In the genomic region with DNA sequence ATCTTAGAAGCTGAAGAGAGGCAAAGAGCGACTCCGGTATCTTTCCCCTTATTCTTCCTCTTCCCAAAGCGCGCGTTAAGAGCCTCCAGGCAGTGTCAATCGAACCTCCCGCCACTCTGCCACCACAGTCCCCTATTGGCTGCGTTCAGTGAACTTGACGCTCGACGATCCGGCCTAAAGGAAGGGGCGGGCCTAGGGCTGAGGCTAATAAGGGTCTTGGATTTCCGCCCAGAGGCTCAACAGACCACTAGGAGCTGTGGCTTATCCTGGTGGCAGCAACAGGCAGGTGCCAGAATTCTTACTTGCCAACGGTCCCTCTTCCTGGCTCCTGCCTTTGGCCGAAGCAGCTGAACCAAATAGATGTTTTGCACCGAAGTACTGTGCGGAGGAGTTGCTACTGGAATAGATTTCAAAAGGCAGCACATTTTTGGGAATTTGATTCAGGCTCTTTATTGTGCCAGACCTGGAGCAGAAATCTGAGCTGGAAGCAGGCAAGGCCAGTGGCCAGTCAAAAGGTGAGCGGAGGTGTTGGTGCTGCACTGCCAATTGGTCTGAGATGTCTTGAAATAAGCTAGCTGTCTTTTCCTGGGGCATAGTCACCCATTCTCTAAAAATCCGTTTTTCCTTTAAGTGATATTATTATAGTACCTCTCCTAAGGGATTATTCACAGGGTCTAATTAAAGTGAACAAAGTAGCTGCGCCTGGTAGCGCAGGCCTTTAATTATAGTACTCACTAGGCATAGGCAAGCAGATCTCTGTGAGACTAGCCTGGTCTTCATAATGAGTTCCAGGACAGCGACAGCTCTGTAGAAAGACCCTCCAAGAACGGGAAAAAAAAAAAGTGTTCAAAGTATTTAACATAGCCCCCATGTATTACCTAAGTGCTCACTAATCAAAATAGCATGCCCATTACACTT, we compare ENCODE assay signal across 8 mouse cellular contexts. TPM values are rescaled to one million over a fixed set of nuclear protein-coding genes. Genes with fewer than 3 reads are reported as not detected.
DNase-seq lines count a peak whose midpoint lies in the region; ATAC-seq and TF ChIP-seq lines count a peak whose summit lies in the region.

A gene (minus strand): TSS at position 89 of the 918 bp plus-strand sequence.
A gene (plus strand): TSS at position 239 of the 918 bp plus-strand sequence.

- H3K36me3 ChIP-seq in hindbrain, embryonic 16.5 days (ENCODE audit: control insufficient read depth, insufficient read depth, low read length) = no peaks in the 10 kb centered on the region
- peaks cover 24% of the 10 kb centered on the region for H3K36me3 ChIP-seq in megakaryocyte, embryonic 14.5 days (replicated peaks; ENCODE audit: low read length)

- no peaks in the 10 kb centered on the region for H3K27me3 ChIP-seq in hindbrain, embryonic 16.5 days (replicated peaks; ENCODE audit: control insufficient read depth, insufficient read depth, low read length)
- H3K27me3 ChIP-seq in megakaryocyte, embryonic 14.5 days (replicated peaks) = no peaks in the 10 kb centered on the region

- DNase-seq in cerebellum, postnatal 4 days (ENCODE audit: low spot score in 2 of 2) = peak; percentile 59 to 79
- DNase-seq in gastrocnemius, adult 18-20 months (ENCODE audit: low spot score) = peak; percentile 81
- DNase-seq in left cerebral cortex, adult 2 months (ENCODE audit: extremely low spot score in 1 of 2, low spot score in 2 of 2) = peak; percentile 72 to 74
- DNase-seq in right cerebral cortex, adult 2 months (ENCODE audit: low spot score in 2 of 2) = peak; percentile 76 to 80
- DNase-seq in urinary bladder, postnatal 10 days (ENCODE audit: low spot score) = peak; percentile 18

- peak within 1 kb of the TSS; percentile 70 for H3K9ac ChIP-seq in hindbrain, embryonic 16.5 days (ENCODE audit: low read depth, low read length)

- TF ChIP-seq CTCF in left cerebral cortex, adult 2 months (IDR thresholded peaks at IDR 0.05) = peak; percentile 21

- no peaks in the 10 kb centered on the region for H3K9me3 ChIP-seq in hindbrain, embryonic 16.5 days (ENCODE audit: control insufficient read depth, low read length)
- H3K9me3 ChIP-seq in megakaryocyte, embryonic 14.5 days = no peaks in the 10 kb centered on the region

- peak within 1 kb of the TSS; percentile 68 for H3K4me2 ChIP-seq in hindbrain, embryonic 16.5 days (ENCODE audit: low read length)

- 4% methylated on average over 24 of the region's 24 CpGs for WGBS in hindbrain, embryonic 16.5 days

- peak; percentile 98 for ATAC-seq in activated CD4-positive, CD25-positive, alpha-beta regulatory T cell, adult 4 months
- peak; percentile 98 for ATAC-seq in hindbrain, embryonic 16.5 days

- intact Hi-C loops in left cerebral cortex, adult 2 months (cut with DNase I) = no loop called here

- H3K27ac ChIP-seq in hindbrain, embryonic 16.5 days (ENCODE audit: low read depth, low read length) = peak within 1 kb of the TSS; percentile 67
- H3K27ac ChIP-seq in left cerebral cortex, adult 2 months = peak within 1 kb of the TSS; percentile 72

- H3K4me1 ChIP-seq in hindbrain, embryonic 16.5 days (ENCODE audit: control insufficient read depth, insufficient read depth, low read depth, low read length) = peaks cover 14% of the 10 kb centered on the region
- H3K4me1 ChIP-seq in megakaryocyte, embryonic 14.5 days = peaks cover 36% of the 10 kb centered on the region

- H3K4me3 ChIP-seq in hindbrain, embryonic 16.5 days (ENCODE audit: low read length) = peak within 1 kb of the TSS; percentile 62
- H3K4me3 ChIP-seq in left cerebral cortex, adult 2 months = peak within 1 kb of the TSS; percentile 50
- peak within 1 kb of the TSS; percentile 94 for H3K4me3 ChIP-seq in megakaryocyte, embryonic 14.5 days (replicated peaks)

RNA-seq across cellular contexts. Expression of the first gene that starts in this region (rescaled TPM):
- 10 to 100 TPM; 10.2 to 11.8 TPM for polyA plus RNA-seq in activated CD4-positive, CD25-positive, alpha-beta regulatory T cell, adult 4 months (2017; shearing (Covaris generic))
- under 1 TPM; 0.28 to 0.71 TPM for total RNA-seq in gastrocnemius, adult 18-20 months (2021)
- polyA plus RNA-seq in hindbrain, embryonic 16.5 days (2015; fragmentation: Nextera tagmentation; extraction: Ambion mirVana) = 7.6 and 9.1 TPM in 2 replicates
- under 1 TPM; 0.77 to 0.89 TPM for total RNA-seq in left cerebral cortex, adult 2 months (2021)
- 0.75 TPM in 1 of 2 replicates, not detected in the other for polyA plus RNA-seq in megakaryocyte, embryonic 14.5 days (2012; ENCODE audit: insufficient read depth, low replicate concordance)

RNA-seq across cellular contexts. Expression of the second gene that starts in this region (rescaled TPM):
- polyA plus RNA-seq in activated CD4-positive, CD25-positive, alpha-beta regulatory T cell, adult 4 months (2017; shearing (Covaris generic)) = 1 to 10 TPM; 6.0 to 8.2 TPM
- 10 to 100 TPM; 46.1 to 49.9 TPM for total RNA-seq in gastrocnemius, adult 18-20 months (2021)
- polyA plus RNA-seq in hindbrain, embryonic 16.5 days (2015; fragmentation: Nextera tagmentation; extraction: Ambion mirVana) = 68.2 and 72.1 TPM in 2 replicates
- 10 to 100 TPM; 80.2 to 85.6 TPM for total RNA-seq in left cerebral cortex, adult 2 months (2021)
- 1.0 and 6.1 TPM in 2 replicates for polyA plus RNA-seq in megakaryocyte, embryonic 14.5 days (2012; ENCODE audit: insufficient read depth, low replicate concordance)

Comparison
In these comparisons a context has a peak if more than half of its experiments do, and no peak if none do; other contexts are left out.
1. Peak in every context shown above with its lines: DNase-seq, ATAC-seq, H3K4me3 ChIP-seq and H3K27ac ChIP-seq.
2. DNase-seq: peak in every context shown above with its lines; median percentile 81 in gastrocnemius, adult 18-20 months; 78 in right cerebral cortex, adult 2 months; 73 in left cerebral cortex, adult 2 months; 69 in cerebellum, postnatal 4 days; 18 in urinary bladder, postnatal 10 days.